Mouse (Mus musculus) embryonic fibroblast, embryonic 13.5 days (primary cell): ENCODE measurements around the gene Wee2.

Source experiments
- CTCF ChIP-seq: IDR thresholded peaks from 2 replicates; pipeline ENCODE4 v1.5.1; 2011; ENCODE audit warnings: mild to moderate bottlenecking, control low read depth, low read length, moderate library complexity, borderline replicate concordance; ENCODE audit not compliant: insufficient read depth
- POLR2A ChIP-seq: IDR thresholded peaks from 2 replicates; pipeline ENCODE4 v1.6.1; 2011; ENCODE audit warnings: low read depth, mild to moderate bottlenecking, control low read depth, low read length, moderate library complexity

DNA sequence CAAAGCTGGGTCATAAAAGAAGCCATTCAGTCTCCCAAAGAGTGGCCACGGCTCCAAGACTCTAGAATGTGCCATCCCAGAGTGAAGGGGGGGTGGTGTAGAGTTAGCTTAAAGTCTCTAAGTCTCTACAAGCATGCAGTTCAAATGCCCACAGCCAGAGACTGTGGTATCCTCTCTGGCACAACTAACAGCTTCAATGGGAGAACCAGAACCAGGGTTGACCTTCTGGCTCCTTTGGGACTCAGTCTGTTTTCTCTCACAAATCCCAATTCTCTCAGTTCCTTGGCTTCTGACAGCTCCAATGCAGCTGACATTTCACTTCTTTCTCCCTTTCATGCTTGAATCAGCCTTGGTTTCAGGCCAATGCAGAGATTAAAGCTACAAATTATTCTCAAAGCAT, 15.9 kb upstream of the Wee2 start:
- no peak for TF ChIP-seq CTCF
- TF ChIP-seq POLR2A = no peak
